Mouse (Mus musculus): ENCODE results near the gene Slc25a19. TPM values are rescaled to one million over a fixed set of nuclear protein-coding genes. Genes with fewer than 3 reads are reported as not detected.

Gene Slc25a19
- polyA plus RNA-seq, 1 experiment from 2014 or later, result 34.0 TPM

- Histone ChIP-seq H3K27ac (no peak overlapping the region), H3K4me1 (replicated peaks) (peaks cover 16% of the 10 kb centered on the region; the same call in 1 of the 2 replicates), H3K4me2 (no peak overlapping the region), H3K9ac (replicated peaks) (no peak overlapping the region), H3K9me3 (no peaks in the 10 kb centered on the region), H3K4me3 (replicated peaks) (no peak overlapping the region), H3K27me3 (no peaks in the 10 kb centered on the region), H3K36me3 (peaks cover 41% of the 10 kb centered on the region)
- ATAC-seq (ENCODE audit: insufficient number of reproducible peaks, insufficient read depth, low FRiP score, low TSS enrichment, low read depth), result no peak
- 91% methylated on average over 6 of the region's 6 CpGs for WGBS
These were observed 12.2 kb downstream of the Slc25a19 start for GRCm38 (mm10) chr11:115615875-115616274.

GRCm38 (mm10) chr11:115615108-115615825 lies 12.8 kb downstream of the Slc25a19 start:
- no peak for ATAC-seq (ENCODE audit: insufficient number of reproducible peaks, insufficient read depth, low FRiP score, low TSS enrichment, low read depth)
- H3K4me1 ChIP-seq (replicated peaks), result peaks cover 16% of the 10 kb centered on the region; the same call in 1 of the 2 replicates
- H3K9me3 ChIP-seq, result no peaks in the 10 kb centered on the region
- 83% methylated on average over 15 of the region's 15 CpGs for WGBS
- no peak overlapping the region for H3K4me3 ChIP-seq (replicated peaks)
- no peak overlapping the region for H3K4me2 ChIP-seq
- no peak overlapping the region for H3K27ac ChIP-seq
- H3K27me3 ChIP-seq, result no peaks in the 10 kb centered on the region
- peaks cover 35% of the 10 kb centered on the region for H3K36me3 ChIP-seq
- H3K9ac ChIP-seq (replicated peaks), result no peak overlapping the region

GRCm38 (mm10) chr11:115614346-115615107 lies 13.6 kb downstream of the Slc25a19 start:
- H3K27me3 ChIP-seq, result no peaks in the 10 kb centered on the region
- no peak overlapping the region for H3K9ac ChIP-seq (replicated peaks)
- peaks cover 16% of the 10 kb centered on the region; the same call in 1 of the 2 replicates for H3K4me1 ChIP-seq (replicated peaks)
- H3K9me3 ChIP-seq, result no peaks in the 10 kb centered on the region
- ATAC-seq (ENCODE audit: insufficient number of reproducible peaks, insufficient read depth, low FRiP score, low TSS enrichment, low read depth), result no peak
- H3K4me2 ChIP-seq, result no peak overlapping the region
- H3K36me3 ChIP-seq, result peaks cover 31% of the 10 kb centered on the region
- no peak overlapping the region for H3K27ac ChIP-seq
- H3K4me3 ChIP-seq (replicated peaks), result no peak overlapping the region
- WGBS, result 87% methylated on average over 10 of the region's 10 CpGs

- Histone ChIP-seq H3K4me3 (replicated peaks) (peak overlapping the region; percentile 63), H3K4me1 (replicated peaks) (peaks cover 16% of the 10 kb centered on the region; the same call in 1 of the 2 replicates), H3K9ac (replicated peaks) (peak overlapping the region; percentile 67), H3K36me3 (peaks cover 41% of the 10 kb centered on the region), H3K27ac (peak overlapping the region; percentile 89), H3K9me3 (no peaks in the 10 kb centered on the region), H3K4me2 (peak overlapping the region; percentile 81), H3K27me3 (no peaks in the 10 kb centered on the region)
- ATAC-seq (ENCODE audit: insufficient number of reproducible peaks, insufficient read depth, low FRiP score, low TSS enrichment, low read depth), result no peak
- under 1% methylated on average over 16 of the region's 16 CpGs for WGBS
These were observed 14.8 kb downstream of the Slc25a19 start for GRCm38 (mm10) chr11:115613138-115613945.

- peaks cover 16% of the 10 kb centered on the region; the same call in 1 of the 2 replicates for H3K4me1 ChIP-seq (replicated peaks)
- H3K27me3 ChIP-seq, result no peaks in the 10 kb centered on the region
- H3K4me2 ChIP-seq, result peak within 1 kb of the TSS; percentile 81
- under 1% methylated on average over 72 of the region's 80 CpGs for WGBS
- peak; percentile 85 for ATAC-seq (ENCODE audit: insufficient number of reproducible peaks, insufficient read depth, low FRiP score, low TSS enrichment, low read depth)
- H3K4me3 ChIP-seq (replicated peaks), result peak within 1 kb of the TSS; percentile 63
- peak within 1 kb of the TSS; percentile 67 for H3K9ac ChIP-seq (replicated peaks)
- no peaks in the 10 kb centered on the region for H3K9me3 ChIP-seq
- peaks cover 47% of the 10 kb centered on the region for H3K36me3 ChIP-seq
- H3K27ac ChIP-seq, result peak within 1 kb of the TSS; percentile 89
These were observed 15.5 kb downstream of the Slc25a19 start, which contains the start of gene Mif4gd for GRCm38 (mm10) chr11:115612410-115613137. Mif4gd (minus strand) TSS chr11:115612969.

- 2% methylated on average over 13 of the region's 13 CpGs for WGBS
- peak overlapping the region; percentile 74; the same call in 1 of the 2 replicates for H3K27ac ChIP-seq
- no peaks in the 10 kb centered on the region for H3K27me3 ChIP-seq
- H3K4me2 ChIP-seq, result peak overlapping the region; percentile 81
- peak overlapping the region; percentile 63 for H3K4me3 ChIP-seq (replicated peaks)
- H3K4me1 ChIP-seq (replicated peaks), result peaks cover 16% of the 10 kb centered on the region; the same call in 1 of the 2 replicates
- H3K9me3 ChIP-seq, result no peaks in the 10 kb centered on the region
- peaks cover 48% of the 10 kb centered on the region for H3K36me3 ChIP-seq
- peak overlapping the region; percentile 65 for H3K9ac ChIP-seq (replicated peaks)
- peak; percentile 22; the same call in 1 of the 2 replicates for ATAC-seq (ENCODE audit: insufficient number of reproducible peaks, insufficient read depth, low FRiP score, low TSS enrichment, low read depth)
These were observed 16.1 kb downstream of the Slc25a19 start for GRCm38 (mm10) chr11:115612059-115612409.

GRCm38 (mm10) chr11:115611173-115611572 lies 16.9 kb downstream of the Slc25a19 start:
- peaks cover 16% of the 10 kb centered on the region; the same call in 1 of the 2 replicates for H3K4me1 ChIP-seq (replicated peaks)
- peaks cover 56% of the 10 kb centered on the region for H3K36me3 ChIP-seq

GRCm38 (mm10) chr11:115609576-115609975 lies 18.5 kb downstream of the Slc25a19 start:
- H3K4me3 ChIP-seq (replicated peaks), result no peak overlapping the region
- no peak overlapping the region for H3K27ac ChIP-seq
- no peak for ATAC-seq (ENCODE audit: insufficient number of reproducible peaks, insufficient read depth, low FRiP score, low TSS enrichment, low read depth)
- no peaks in the 10 kb centered on the region for H3K9me3 ChIP-seq
- H3K36me3 ChIP-seq, result peaks cover 54% of the 10 kb centered on the region
- no peak overlapping the region for H3K4me2 ChIP-seq
- H3K27me3 ChIP-seq, result no peaks in the 10 kb centered on the region
- H3K9ac ChIP-seq (replicated peaks), result no peak overlapping the region
- WGBS, result 72% methylated on average over 3 of the region's 3 CpGs
- peaks cover 24% of the 10 kb centered on the region for H3K4me1 ChIP-seq (replicated peaks)

More at GRCm38 (mm10) chr11:115611173-115611572, 16.9 kb downstream of the Slc25a19 start:
- no peaks in the 10 kb centered on the region for H3K9me3 ChIP-seq
- H3K9ac ChIP-seq (replicated peaks), result no peak overlapping the region
- H3K27ac ChIP-seq, result no peak overlapping the region
- ATAC-seq (ENCODE audit: insufficient number of reproducible peaks, insufficient read depth, low FRiP score, low TSS enrichment, low read depth), result no peak
- H3K27me3 ChIP-seq, result no peaks in the 10 kb centered on the region
- 59% methylated on average over 6 of the region's 6 CpGs for WGBS
- no peak overlapping the region for H3K4me2 ChIP-seq
- H3K4me3 ChIP-seq (replicated peaks), result no peak overlapping the region

- 84% methylated on average over 23 of the region's 23 CpGs for WGBS
- Histone ChIP-seq H3K4me3 (replicated peaks) (no peak overlapping the region), H3K4me1 (replicated peaks) (peaks cover 23% of the 10 kb centered on the region), H3K27ac (no peak overlapping the region), H3K27me3 (no peaks in the 10 kb centered on the region), H3K4me2 (no peak overlapping the region), H3K9me3 (no peaks in the 10 kb centered on the region), H3K9ac (replicated peaks) (no peak overlapping the region), H3K36me3 (peaks cover 49% of the 10 kb centered on the region)
- no peak for ATAC-seq (ENCODE audit: insufficient number of reproducible peaks, insufficient read depth, low FRiP score, low TSS enrichment, low read depth)
These were observed 19.4 kb downstream of the Slc25a19 start for GRCm38 (mm10) chr11:115608421-115609399.

All from limb, embryonic 12.5 days (tissue).